In the genomic region with DNA sequence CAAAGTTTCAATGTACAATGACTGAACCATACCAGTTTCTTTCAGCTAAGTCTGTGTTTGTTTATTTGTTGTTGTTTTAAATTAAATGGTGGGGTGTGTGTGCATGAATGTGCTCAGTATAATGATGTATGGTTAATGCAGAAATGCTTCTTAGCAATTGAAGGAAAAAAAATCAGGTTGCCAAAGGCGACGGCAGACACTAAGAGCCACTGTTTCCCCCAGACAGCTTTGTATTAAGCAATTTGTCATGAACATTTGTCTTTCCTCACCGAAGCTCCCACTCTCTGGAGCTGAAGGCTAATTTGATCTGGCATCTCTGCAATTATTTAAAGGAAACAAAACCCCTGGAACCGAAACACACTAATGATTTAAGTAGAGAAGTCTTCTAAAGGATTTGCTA, we compare ENCODE assay signal across 18 mouse cellular contexts.
DNase-seq lines count a peak whose midpoint lies in the region; ATAC-seq lines count a peak whose summit lies in the region.
"Had no signal": no experiment of that assay in that cellular context is flagged by ENCODE, and none has a peak within 500 bp of the region (broad histone marks: within the 10 kb centered on the region; RNA-seq: fewer than 3 reads in every experiment).

No protein-coding gene starts in this region.

- H3K4me3 ChIP-seq in hindbrain, embryonic 11.5 days (ENCODE audit: low read depth, low read length): no peak overlapping the region
- no peak overlapping the region for H3K4me3 ChIP-seq in hindbrain, embryonic 10.5 days
- H3K4me3 ChIP-seq in forebrain, embryonic 12.5 days (replicated peaks): no peak overlapping the region
- H3K4me3 ChIP-seq in hindbrain, embryonic 14.5 days (replicated peaks; ENCODE audit: low read length): no peak overlapping the region
- H3K4me3 ChIP-seq: embryonic facial prominence, embryonic 15.5 days; limb, embryonic 15.5 days; stomach, embryonic 15.5 days had no signal

- WGBS in hindbrain, embryonic 11.5 days: 34% methylated on average over 4 of the region's 4 CpGs
- WGBS in hindbrain, embryonic 10.5 days: 54% methylated on average over 4 of the region's 4 CpGs
- 33% methylated on average over 4 of the region's 4 CpGs for WGBS in forebrain, embryonic 12.5 days
- 16% methylated on average over 4 of the region's 4 CpGs for WGBS in hindbrain, embryonic 14.5 days

- peak; percentile 22 for DNase-seq in hindbrain, embryonic 11.5 days (ENCODE audit: low spot score)
- DNase-seq in hindbrain, embryonic 10.5 days (ENCODE audit: low spot score): no peak
- DNase-seq in hindbrain, embryonic 14.5 days (ENCODE audit: low spot score): peak; percentile 63
- DNase-seq in retina, embryonic 14.5 days (ENCODE audit: low spot score): peak; percentile 34
- DNase-seq in layer of hippocampus, adult 8-10 months (ENCODE audit: low spot score in 2 of 2): no peak
- DNase-seq in right cerebral cortex, postnatal 14 days: no peak
- DNase-seq: adrenal gland, postnatal 25 days; cerebellum, adult 8-10 months; gastrocnemius, postnatal 10 days; kidney, adult 2 months; kidney, postnatal 25 days; lung, postnatal 10 days; thymus, adult 2 months had no signal

- no peaks in the 10 kb centered on the region for H3K36me3 ChIP-seq in hindbrain, embryonic 11.5 days (ENCODE audit: control insufficient read depth, insufficient read depth, low read length)
- no peaks in the 10 kb centered on the region for H3K36me3 ChIP-seq in hindbrain, embryonic 10.5 days
- H3K36me3 ChIP-seq in forebrain, embryonic 12.5 days (replicated peaks): no peaks in the 10 kb centered on the region
- no peaks in the 10 kb centered on the region for H3K36me3 ChIP-seq in hindbrain, embryonic 14.5 days (replicated peaks; ENCODE audit: control insufficient read depth, insufficient read depth)
- H3K36me3 ChIP-seq: embryonic facial prominence, embryonic 15.5 days; limb, embryonic 15.5 days; stomach, embryonic 15.5 days had no signal

- H3K27ac ChIP-seq in hindbrain, embryonic 11.5 days (ENCODE audit: low read depth, low read length): no peak overlapping the region
- no peak overlapping the region for H3K27ac ChIP-seq in hindbrain, embryonic 10.5 days
- H3K27ac ChIP-seq in forebrain, embryonic 12.5 days: no peak overlapping the region
- no peak overlapping the region for H3K27ac ChIP-seq in hindbrain, embryonic 14.5 days
- H3K27ac ChIP-seq: embryonic facial prominence, embryonic 15.5 days; limb, embryonic 15.5 days; stomach, embryonic 15.5 days had no signal

- no peak overlapping the region for H3K4me2 ChIP-seq in hindbrain, embryonic 11.5 days (replicated peaks; ENCODE audit: low read depth, low read length)
- H3K4me2 ChIP-seq in forebrain, embryonic 12.5 days: no peak overlapping the region
- no peak overlapping the region for H3K4me2 ChIP-seq in hindbrain, embryonic 14.5 days (replicated peaks)
- H3K4me2 ChIP-seq: embryonic facial prominence, embryonic 15.5 days; limb, embryonic 15.5 days; stomach, embryonic 15.5 days had no signal

- no peaks in the 10 kb centered on the region for H3K4me1 ChIP-seq in hindbrain, embryonic 11.5 days (replicated peaks; ENCODE audit: control insufficient read depth, insufficient read depth, low read length)
- peaks cover 4% of the 10 kb centered on the region; the same call in 1 of the 2 replicates for H3K4me1 ChIP-seq in hindbrain, embryonic 10.5 days (replicated peaks)
- peaks cover 10% of the 10 kb centered on the region; the same call in 1 of the 2 replicates for H3K4me1 ChIP-seq in forebrain, embryonic 12.5 days
- H3K4me1 ChIP-seq in hindbrain, embryonic 14.5 days (replicated peaks; ENCODE audit: control insufficient read depth, insufficient read depth, low read length): peaks cover 8% of the 10 kb centered on the region
- H3K4me1 ChIP-seq: embryonic facial prominence, embryonic 15.5 days; stomach, embryonic 15.5 days had no signal

- H3K9ac ChIP-seq in hindbrain, embryonic 11.5 days (ENCODE audit: low read depth, low read length): no peak overlapping the region
- no peak overlapping the region for H3K9ac ChIP-seq in forebrain, embryonic 12.5 days
- no peak overlapping the region for H3K9ac ChIP-seq in hindbrain, embryonic 14.5 days
- H3K9ac ChIP-seq: embryonic facial prominence, embryonic 15.5 days; limb, embryonic 15.5 days; stomach, embryonic 15.5 days had no signal

- no peaks in the 10 kb centered on the region for H3K27me3 ChIP-seq in hindbrain, embryonic 11.5 days (ENCODE audit: control insufficient read depth, insufficient read depth, low read length)
- no peaks in the 10 kb centered on the region for H3K27me3 ChIP-seq in hindbrain, embryonic 10.5 days (ENCODE audit: insufficient read depth, poor library complexity, severe bottlenecking)
- no peaks in the 10 kb centered on the region for H3K27me3 ChIP-seq in forebrain, embryonic 12.5 days
- no peaks in the 10 kb centered on the region for H3K27me3 ChIP-seq in hindbrain, embryonic 14.5 days (ENCODE audit: control insufficient read depth, insufficient read depth, low read length)
- H3K27me3 ChIP-seq: CH12.LX; embryonic facial prominence, embryonic 15.5 days; limb, embryonic 15.5 days; stomach, embryonic 15.5 days had no signal

- peak; percentile 55 for ATAC-seq in hindbrain, embryonic 11.5 days (ENCODE audit: low FRiP score)
- ATAC-seq in forebrain, embryonic 12.5 days (ENCODE audit: low FRiP score): peak; percentile 75; the same call in 1 of the 2 replicates
- ATAC-seq in hindbrain, embryonic 14.5 days (ENCODE audit: low FRiP score): peak; percentile 53; the same call in 1 of the 2 replicates

- no peaks in the 10 kb centered on the region for H3K9me3 ChIP-seq in hindbrain, embryonic 11.5 days (ENCODE audit: control insufficient read depth, low read length)
- peaks cover 6% of the 10 kb centered on the region; the same call in 1 of the 2 replicates for H3K9me3 ChIP-seq in hindbrain, embryonic 10.5 days
- H3K9me3 ChIP-seq in forebrain, embryonic 12.5 days: peaks cover 7% of the 10 kb centered on the region; the same call in 1 of the 2 replicates
- 0 out of 2 replicates have a peak, but pooled peaks cover 4% of the 10 kb centered on the region for H3K9me3 ChIP-seq in hindbrain, embryonic 14.5 days (ENCODE audit: control insufficient read depth, low read length)
- H3K9me3 ChIP-seq: embryonic facial prominence, embryonic 15.5 days; limb, embryonic 15.5 days; stomach, embryonic 15.5 days had no signal

Comparison
In these comparisons a context has a peak if more than half of its experiments do, and no peak if none do; other contexts are left out.
1. DNase-seq: peak in hindbrain, embryonic 11.5 days (single experiment), hindbrain, embryonic 14.5 days (single experiment) and retina, embryonic 14.5 days (single experiment); none in hindbrain, embryonic 10.5 days (single experiment), layer of hippocampus, adult 8-10 months (0 of 2) and right cerebral cortex, postnatal 14 days (single experiment).
2. Peak in every context shown above with its lines, with median percentiles within 50 percentile points of each other: ATAC-seq.